Mouse (Mus musculus): ENCODE results near the gene Wnt1.

Wnt1 gene

GRCm38 (mm10) chr15:98837006-98837742, 47.5 kb downstream of the Wnt1 start:
- no peak for DNase-seq (ENCODE audit: low read depth, low spot score)

GRCm38 (mm10) chr15:98837743-98838103, 48.1 kb downstream of the Wnt1 start:
- no peak for DNase-seq (ENCODE audit: low read depth, low spot score)

- DNase-seq (ENCODE audit: low read depth, low spot score) = no peak
These were observed 49.5 kb downstream of the Wnt1 start for GRCm38 (mm10) chr15:98839161-98839560.

GRCm38 (mm10) chr15:98839671-98840585, 50.3 kb downstream of the Wnt1 start:
- DNase-seq (ENCODE audit: low read depth, low spot score) = no peak
